Mouse (Mus musculus) limb, embryonic 14.5 days (tissue): ENCODE results near the gene Sdk2. TPM values are rescaled to one million over a fixed set of nuclear protein-coding genes. Genes with fewer than 3 reads are reported as not detected.

Experiments used
- ATAC-seq: fragments of 200-750 bp; cut with Nextera tagmentation; 2 replicates; pipeline ENCODE4 v1.8.0; 2017; ENCODE audit warnings: low read depth, moderate number of reproducible peaks, moderate TSS enrichment; ENCODE audit not compliant: low FRiP score
- DNase-seq: peaks from one replicate; pipeline ENCODE4 v3.0.0-alpha.2; 2015; ENCODE audit warnings: low spot score
- H3K27ac ChIP-seq: fragments of 300-500 bp; sonication (generic); replicated peaks from 2 replicates; pipeline ENCODE4 v1.5.1; 2014; ENCODE audit warnings: low read depth, mild to moderate bottlenecking, low read length, moderate library complexity, mixed read lengths
- H3K27me3 ChIP-seq: fragments of 300-500 bp; sonication (generic); 2 replicates; pipeline ENCODE4 v1.6.1; 2014; ENCODE audit warnings: low read length, mixed read lengths; ENCODE audit not compliant: control insufficient read depth, insufficient read depth
- H3K36me3 ChIP-seq: fragments of 300-500 bp; sonication (generic); 2 replicates; pipeline ENCODE4 v1.6.1; 2014; ENCODE audit warnings: mild to moderate bottlenecking, low read length, moderate library complexity, mixed read lengths; ENCODE audit not compliant: control insufficient read depth, insufficient read depth
- H3K4me1 ChIP-seq: fragments of 300-500 bp; sonication (generic); 2 replicates; pipeline ENCODE4 v1.6.1; 2014; ENCODE audit warnings: antibody characterized with exemption, low read length, mixed read lengths; ENCODE audit not compliant: control insufficient read depth, insufficient read depth
- H3K4me2 ChIP-seq: fragments of 300-500 bp; sonication (generic); replicated peaks from 2 replicates; pipeline ENCODE4 v1.6.1; 2014; ENCODE audit warnings: low read depth, mild to moderate bottlenecking, low read length, moderate library complexity; ENCODE audit not compliant: severe bottlenecking
- H3K4me3 ChIP-seq: fragments of 300-500 bp; sonication (generic); replicated peaks from 2 replicates; pipeline ENCODE4 v1.5.1; 2014; ENCODE audit warnings: low read length
- H3K9ac ChIP-seq: fragments of 300-500 bp; sonication (generic); 2 replicates; pipeline ENCODE4 v1.6.1; 2014; ENCODE audit warnings: mild to moderate bottlenecking, low read depth, low read length, moderate library complexity; ENCODE audit not compliant: severe bottlenecking
- H3K9me3 ChIP-seq: fragments of 300-500 bp; sonication (generic); 2 replicates; pipeline ENCODE4 v1.6.1; 2016; ENCODE audit warnings: low read length; ENCODE audit not compliant: control insufficient read depth
- POLR2A ChIP-seq: fragments of 200-500 bp; IDR thresholded peaks from 2 replicates; pipeline ENCODE4 v1.8.0; 2012; ENCODE audit warnings: inconsistent platforms, mild to moderate bottlenecking, moderate library complexity, borderline replicate concordance; ENCODE audit not compliant: insufficient read depth, insufficient read length; ENCODE audit errors: extremely low read depth
- WGBS: fragments of 180-500 bp; shearing (Covaris S2); extraction: QIAGEN DNeasy Blood & Tissue Kit; methylation state at CpG from one replicate; pipeline ENCODE4 v1.1.7; 2014; 5-methylcytosine and 5-hydroxymethylcytosine counted together
- polyA plus RNA-seq, 2 experiments: library from polyadenylated mRNA; depleted of rRNA in 1 of 2; stranded (reverse) in 1 of 2; unstranded in 1 of 2; fragments of >200 nt; fragmentation: Nextera tagmentation in 1 of 2; extraction: Ambion mirVana in 1 of 2; gene quantifications; 2 replicates each; pipeline versions ENCODE4 v1.2.1 to v1.2.3; 2012 to 2014

Sdk2 gene
- polyA plus RNA-seq, 2 experiments, result 8.0 to 11.6 TPM

- TF ChIP-seq POLR2A, result no peak
- 87% methylated on average over 13 of the region's 16 CpGs for WGBS
- no peak for ATAC-seq
- H3K9ac ChIP-seq, result no peak overlapping the region
- H3K27ac ChIP-seq, result no peak overlapping the region
- H3K9me3 ChIP-seq, result no peaks in the 10 kb centered on the region
- DNase-seq, result no peak
- no peak overlapping the region for H3K4me3 ChIP-seq
- no peaks in the 10 kb centered on the region for H3K27me3 ChIP-seq
- H3K4me1 ChIP-seq, result no peaks in the 10 kb centered on the region
- H3K36me3 ChIP-seq, result 0 out of 2 replicates have a peak, but pooled peaks cover 3% of the 10 kb centered on the region
- H3K4me2 ChIP-seq, result no peak overlapping the region
These were observed 163.6 kb downstream of the Sdk2 start for GRCm38 (mm10) chr11:113903131-113903860.

DNA sequence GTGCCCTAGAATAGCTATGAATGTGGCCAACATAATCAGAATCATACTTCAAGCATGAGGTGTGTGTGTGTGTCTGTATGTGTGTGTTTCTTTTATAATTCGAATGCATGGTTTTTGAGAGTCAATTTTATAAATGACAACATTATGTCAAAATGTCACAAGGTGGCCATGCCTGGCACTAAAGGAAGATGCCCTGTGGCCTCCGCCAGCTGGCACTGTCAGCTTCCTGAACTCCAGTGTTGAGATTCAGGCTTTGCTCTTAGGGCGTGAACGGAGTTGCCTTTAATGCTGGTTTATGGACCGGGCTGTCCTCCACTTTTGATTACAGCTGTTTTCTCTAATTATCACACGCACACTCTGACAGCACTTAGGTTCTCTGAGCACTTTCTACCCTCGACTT is 164.9 kb downstream of the Sdk2 start:
- no peak for ATAC-seq
- no peak for TF ChIP-seq POLR2A
- H3K4me3 ChIP-seq, result no peak overlapping the region
- 0 out of 2 replicates have a peak, but pooled peaks cover 3% of the 10 kb centered on the region for H3K36me3 ChIP-seq
- 63% methylated on average over 7 of the region's 7 CpGs for WGBS
- H3K9me3 ChIP-seq, result no peaks in the 10 kb centered on the region
- H3K4me2 ChIP-seq, result no peak overlapping the region
- DNase-seq, result no peak
- H3K4me1 ChIP-seq, result no peaks in the 10 kb centered on the region
- no peak overlapping the region for H3K27ac ChIP-seq
- H3K27me3 ChIP-seq, result no peaks in the 10 kb centered on the region
- H3K9ac ChIP-seq, result no peak overlapping the region

DNA sequence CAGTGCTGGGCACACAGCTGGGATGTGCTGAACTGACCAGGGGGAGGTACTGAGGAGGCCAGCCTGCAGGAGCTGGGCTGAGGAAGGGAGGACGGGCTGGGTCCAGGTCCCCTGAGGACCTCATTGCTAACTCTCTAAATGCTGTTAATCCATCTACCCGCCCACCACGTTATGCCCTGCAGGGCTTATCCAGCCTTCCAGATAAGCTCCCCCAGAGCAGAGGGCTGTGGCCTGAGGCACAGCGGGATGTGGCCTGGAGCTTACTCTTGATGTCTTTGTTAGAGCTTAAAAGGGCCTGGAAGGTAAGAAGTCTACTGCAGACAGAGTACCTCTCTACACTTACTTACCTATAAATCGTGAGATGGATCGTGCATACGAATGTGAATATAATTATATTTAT is 168.2 kb downstream of the Sdk2 start:
- H3K9me3 ChIP-seq, result no peaks in the 10 kb centered on the region
- no peak overlapping the region for H3K4me3 ChIP-seq
- no peak for TF ChIP-seq POLR2A
- no peaks in the 10 kb centered on the region for H3K27me3 ChIP-seq
- H3K4me1 ChIP-seq, result no peaks in the 10 kb centered on the region
- no peak overlapping the region for H3K27ac ChIP-seq
- 46% methylated on average over 7 of the region's 7 CpGs for WGBS
- ATAC-seq (no peak), DNase-seq (no peak)
- H3K4me2 ChIP-seq, result no peak overlapping the region
- no peak overlapping the region for H3K9ac ChIP-seq
- 0 out of 2 replicates have a peak, but pooled peaks cover 3% of the 10 kb centered on the region for H3K36me3 ChIP-seq

GRCm38 (mm10) chr11:113896006-113896405 is 170.8 kb downstream of the Sdk2 start:
- TF ChIP-seq POLR2A, result no peak
- H3K4me2 ChIP-seq, result no peak overlapping the region
- no peaks in the 10 kb centered on the region for H3K27me3 ChIP-seq
- H3K27ac ChIP-seq, result no peak overlapping the region
- H3K9ac ChIP-seq, result no peak overlapping the region
- ATAC-seq, result no peak
- no peaks in the 10 kb centered on the region for H3K9me3 ChIP-seq
- no peak for DNase-seq
- peaks cover 16% of the 10 kb centered on the region for H3K4me1 ChIP-seq
- H3K36me3 ChIP-seq, result no peaks in the 10 kb centered on the region
- no peak overlapping the region for H3K4me3 ChIP-seq
- WGBS, result 86% methylated on average over 5 of the region's 5 CpGs

GRCm38 (mm10) chr11:113892924-113893323 is 173.9 kb downstream of the Sdk2 start:
- DNase-seq, result peak; percentile 51
- Histone ChIP-seq H3K4me1 (peaks cover 16% of the 10 kb centered on the region), H3K27ac (peak overlapping the region; percentile 74), H3K9me3 (no peaks in the 10 kb centered on the region), H3K36me3 (no peaks in the 10 kb centered on the region), H3K27me3 (no peaks in the 10 kb centered on the region), H3K4me3 (no peak overlapping the region), H3K4me2 (no peak overlapping the region), H3K9ac (no peak overlapping the region)
- no peak for TF ChIP-seq POLR2A
- ATAC-seq, result peak; percentile 48
- 38% methylated on average over 6 of the region's 6 CpGs for WGBS
